Mouse (Mus musculus): ENCODE results near the gene Arf6.
"Not testable (repeated sequence)": the region's sequence is repeated elsewhere in the genome, so short reads cannot be mapped to it uniquely, and the experiment has no call there.

Arf6 gene

GRCm38 (mm10) chr12:69371854-69372671, at the start of gene Arf6, which contains the start of gene Gm9887:
Arf6 (plus strand) TSS chr12:69372150.
Gm9887 (minus strand) TSS chr12:69372458.
- in situ Hi-C loops (cut with MboI, MseI), result loop anchor here (5.0 kb wide), 1 partner anchor 140 kb away; no protein-coding TSS in a partner anchor

GRCm38 (mm10) chr12:69331187-69331586, 40.8 kb upstream of the Arf6 start:
- in situ Hi-C loops (cut with MboI, MseI), result loop anchor here (10.0 kb wide), 1 partner anchor 1374 kb away; no protein-coding TSS in a partner anchor

- in situ Hi-C loops (cut with MboI, MseI), result loop anchor here (10.0 kb wide), 1 partner anchor 1373 kb away; no protein-coding TSS in a partner anchor
Measured at GRCm38 (mm10) chr12:69332147-69332546, 39.8 kb upstream of the Arf6 start.

GRCm38 (mm10) chr12:69333547-69333946, 38.4 kb upstream of the Arf6 start:
- in situ Hi-C loops (cut with MboI, MseI), result loop anchor here (10.0 kb wide), 1 partner anchor 1371 kb away; no protein-coding TSS in a partner anchor

GRCm38 (mm10) chr12:69349928-69350327, 22.0 kb upstream of the Arf6 start:
- in situ Hi-C loops (cut with MboI, MseI), result loop anchor here (10.0 kb wide), 1 partner anchor 345 kb away; no protein-coding TSS in a partner anchor

GRCm38 (mm10) chr12:69351685-69352084, 20.3 kb upstream of the Arf6 start:
- in situ Hi-C loops (cut with MboI, MseI), result no loop called here

- in situ Hi-C loops (cut with MboI, MseI), result loop anchor here (5.0 kb wide), 1 partner anchor 221 kb away; no protein-coding TSS in a partner anchor
Measured at GRCm38 (mm10) chr12:69356546-69357299, 15.2 kb upstream of the Arf6 start, which contains the start of gene Nemf. Nemf (minus strand) TSS chr12:69357165.

- in situ Hi-C loops (cut with MboI, MseI), result loop anchor here (5.0 kb wide), 1 partner anchor 220 kb away; no protein-coding TSS in a partner anchor
Measured at GRCm38 (mm10) chr12:69357300-69357646, 14.7 kb upstream of the Arf6 start.

- in situ Hi-C loops (cut with MboI, MseI), result no loop called here
Measured at GRCm38 (mm10) chr12:69360655-69360996, 11.3 kb upstream of the Arf6 start.

- in situ Hi-C loops (cut with MboI, MseI), result not testable (repeated sequence)
Measured at GRCm38 (mm10) chr12:69360997-69361899, 10.7 kb upstream of the Arf6 start.

GRCm38 (mm10) chr12:69361919-69362318, 10.0 kb upstream of the Arf6 start:
- in situ Hi-C loops (cut with MboI, MseI), result no loop called here

- in situ Hi-C loops (cut with MboI, MseI), result no loop called here
Measured at GRCm38 (mm10) chr12:69362388-69362787, 9.6 kb upstream of the Arf6 start.

- in situ Hi-C loops (cut with MboI, MseI), result not testable (repeated sequence)
Measured at GRCm38 (mm10) chr12:69363110-69363509, 8.8 kb upstream of the Arf6 start.

- in situ Hi-C loops (cut with MboI, MseI), result no loop called here
Measured at GRCm38 (mm10) chr12:69363899-69364762, 7.8 kb upstream of the Arf6 start.

GRCm38 (mm10) chr12:69365757-69366156, 6.2 kb upstream of the Arf6 start:
- in situ Hi-C loops (cut with MboI, MseI), result no loop called here

GRCm38 (mm10) chr12:69366424-69366823, 5.5 kb upstream of the Arf6 start:
- in situ Hi-C loops (cut with MboI, MseI), result no loop called here

- in situ Hi-C loops (cut with MboI, MseI), result no loop called here
Measured at GRCm38 (mm10) chr12:69367557-69367956, 4.4 kb upstream of the Arf6 start.

GRCm38 (mm10) chr12:69370936-69371335, 1.0 kb upstream of the Arf6 start:
- in situ Hi-C loops (cut with MboI, MseI), result loop anchor here (5.0 kb wide), 1 partner anchor 141 kb away; no protein-coding TSS in a partner anchor

- in situ Hi-C loops (cut with MboI, MseI), result loop anchor here (5.0 kb wide), 1 partner anchor 141 kb away; no protein-coding TSS in a partner anchor
Measured at GRCm38 (mm10) chr12:69371421-69371853, 513 bp upstream of the Arf6 start.

All from T-helper 1 cell (primary cell).